In genomic region chr7:109841618-109842418, GRCm38 (mm10) we compare ENCODE assay signal across 9 mouse cellular contexts. TPM values are rescaled to one million over a fixed set of nuclear protein-coding genes. Genes with fewer than 3 reads are reported as not detected.
A peak's percentile ranks its signal among the peaks of the same experiment; 100 is the strongest.
DNase-seq lines count a peak whose midpoint lies in the region; ATAC-seq and TF ChIP-seq lines count a peak whose summit lies in the region.
"Had no signal": no experiment of that assay in that cellular context is flagged by ENCODE, and none has a peak within 500 bp of the region (broad histone marks: within the 10 kb centered on the region; RNA-seq: fewer than 3 reads in every experiment).

No protein-coding gene starts in this region.

- no peak overlapping the region for H3K27ac ChIP-seq in midbrain, embryonic 11.5 days (ENCODE audit: low read depth, low read length)
- H3K27ac ChIP-seq in midbrain, embryonic 10.5 days (replicated peaks), result no peak overlapping the region
- peak overlapping the region; percentile 56 for H3K27ac ChIP-seq in hindbrain, postnatal 0 days

- no peaks in the 10 kb centered on the region for H3K27me3 ChIP-seq in midbrain, embryonic 11.5 days (ENCODE audit: control insufficient read depth, insufficient read depth, low read length)
- H3K27me3 ChIP-seq in midbrain, embryonic 10.5 days (ENCODE audit: low read depth, poor library complexity, severe bottlenecking), result peaks cover 34% of the 10 kb centered on the region
- H3K27me3 ChIP-seq in hindbrain, postnatal 0 days (ENCODE audit: insufficient read depth, low read length), result no peaks in the 10 kb centered on the region

- DNase-seq in adrenal gland, postnatal 25 days, result peak; percentile 39
- no peak for DNase-seq in adrenal gland, adult (ENCODE audit: inconsistent age in 2 of 2, low spot score in 1 of 2)
- peak; percentile 47 for DNase-seq in midbrain, embryonic 11.5 days (ENCODE audit: low spot score, missing footprints)
- no peak for DNase-seq in midbrain, embryonic 10.5 days (ENCODE audit: low spot score)
- DNase-seq in hindbrain, postnatal 0 days (ENCODE audit: low spot score), result peak; percentile 93
- DNase-seq in right cerebral cortex, postnatal 10 days (ENCODE audit: low spot score in 2 of 2), result peak; percentile 80 to 84
- DNase-seq in ovary, adult 18-20 months (ENCODE audit: low spot score), result no peak
- no peak for DNase-seq in retina, postnatal 1 day

- no peak for ATAC-seq in midbrain, embryonic 11.5 days (ENCODE audit: low FRiP score)
- peak; percentile 90 for ATAC-seq in hindbrain, postnatal 0 days
- ATAC-seq: activated CD4-positive, CD25-positive, alpha-beta regulatory T cell, adult 4 months had no signal

- no peaks in the 10 kb centered on the region for H3K4me1 ChIP-seq in midbrain, embryonic 11.5 days (ENCODE audit: control insufficient read depth, insufficient read depth, low read length)
- no peaks in the 10 kb centered on the region for H3K4me1 ChIP-seq in midbrain, embryonic 10.5 days
- peaks cover 14% of the 10 kb centered on the region; the same call in 1 of the 2 replicates for H3K4me1 ChIP-seq in hindbrain, postnatal 0 days (ENCODE audit: insufficient read depth, low read length)

- H3K9me3 ChIP-seq in midbrain, embryonic 11.5 days (ENCODE audit: control insufficient read depth, low read length), result no peaks in the 10 kb centered on the region
- H3K9me3 ChIP-seq in midbrain, embryonic 10.5 days (replicated peaks), result no peaks in the 10 kb centered on the region
- H3K9me3 ChIP-seq in hindbrain, postnatal 0 days (ENCODE audit: low read length), result no peaks in the 10 kb centered on the region

- no peak overlapping the region for H3K4me3 ChIP-seq in midbrain, embryonic 11.5 days (ENCODE audit: low read depth, low read length)
- H3K4me3 ChIP-seq in midbrain, embryonic 10.5 days, result no peak overlapping the region
- no peak overlapping the region for H3K4me3 ChIP-seq in hindbrain, postnatal 0 days (ENCODE audit: low read length)

- no peaks in the 10 kb centered on the region for H3K36me3 ChIP-seq in midbrain, embryonic 11.5 days (ENCODE audit: control insufficient read depth, insufficient read depth, low read length)
- H3K36me3 ChIP-seq in midbrain, embryonic 10.5 days, result peaks cover 4% of the 10 kb centered on the region
- H3K36me3 ChIP-seq in hindbrain, postnatal 0 days (ENCODE audit: insufficient read depth, low read length), result no peaks in the 10 kb centered on the region

- TF ChIP-seq CTCF in hindbrain, postnatal 0 days (IDR thresholded peaks at IDR 0.05; ENCODE audit: low read depth), result no peak

- no peak overlapping the region for H3K4me2 ChIP-seq in midbrain, embryonic 11.5 days
- no peak overlapping the region for H3K4me2 ChIP-seq in hindbrain, postnatal 0 days (ENCODE audit: low read depth, low read length)

- no peak overlapping the region for H3K9ac ChIP-seq in midbrain, embryonic 11.5 days (ENCODE audit: low read length)
- H3K9ac ChIP-seq in hindbrain, postnatal 0 days (replicated peaks; ENCODE audit: low read length), result no peak overlapping the region

- 94% methylated on average over 13 of the region's 13 CpGs for WGBS in midbrain, embryonic 11.5 days
- 96% methylated on average over 13 of the region's 13 CpGs for WGBS in midbrain, embryonic 10.5 days
- WGBS in hindbrain, postnatal 0 days, result 47% methylated on average over 13 of the region's 13 CpGs

RNA-seq across cellular contexts. Expression of gene Scube2, which starts 23.7 kb away (rescaled TPM):
- total RNA-seq in adrenal gland, postnatal 25 days (2021), result 0.52 and 1.3 TPM in 2 replicates
- polyA plus RNA-seq in midbrain, embryonic 11.5 days (2014; fragmentation: Nextera tagmentation; extraction: Ambion mirVana), result 3.6 and 4.2 TPM in 2 replicates
- 3.8 and 6.7 TPM in 2 replicates for polyA plus RNA-seq in midbrain, embryonic 10.5 days (2016; fragmentation: Nextera tagmentation; extraction: Ambion mirVana)
- total RNA-seq in hindbrain, postnatal 0 days (2014; rRNA removed), result 6.6 and 8.2 TPM in 2 replicates
- polyA plus RNA-seq in hindbrain, postnatal 0 days (2015; fragmentation: Nextera tagmentation; extraction: Ambion mirVana), result 3.7 and 4.1 TPM in 2 replicates

RNA-seq across cellular contexts. Expression of gene Nrip3, which starts 60.0 kb away (rescaled TPM):
- total RNA-seq in adrenal gland, postnatal 25 days (2021), result 0.24 and 0.48 TPM in 2 replicates
- polyA plus RNA-seq in midbrain, embryonic 11.5 days (2014; fragmentation: Nextera tagmentation; extraction: Ambion mirVana), result 1.1 and 1.3 TPM in 2 replicates
- 1.5 and 2.0 TPM in 2 replicates for polyA plus RNA-seq in midbrain, embryonic 10.5 days (2016; fragmentation: Nextera tagmentation; extraction: Ambion mirVana)
- 24.4 and 25.9 TPM in 2 replicates for total RNA-seq in hindbrain, postnatal 0 days (2014; rRNA removed)
- 24.4 and 25.0 TPM in 2 replicates for polyA plus RNA-seq in hindbrain, postnatal 0 days (2015; fragmentation: Nextera tagmentation; extraction: Ambion mirVana)

Comparison
In these comparisons a context has a peak if more than half of its experiments do, and no peak if none do; other contexts are left out.
1. DNase-seq: peak in adrenal gland, postnatal 25 days (single experiment), midbrain, embryonic 11.5 days (single experiment), hindbrain, postnatal 0 days (single experiment) and right cerebral cortex, postnatal 10 days (2 of 2); none in adrenal gland, adult (0 of 2), midbrain, embryonic 10.5 days (single experiment), ovary, adult 18-20 months (single experiment) and retina, postnatal 1 day (single experiment).